Mouse (Mus musculus): ENCODE data around the gene Sclt1.

Gene Sclt1

DNA sequence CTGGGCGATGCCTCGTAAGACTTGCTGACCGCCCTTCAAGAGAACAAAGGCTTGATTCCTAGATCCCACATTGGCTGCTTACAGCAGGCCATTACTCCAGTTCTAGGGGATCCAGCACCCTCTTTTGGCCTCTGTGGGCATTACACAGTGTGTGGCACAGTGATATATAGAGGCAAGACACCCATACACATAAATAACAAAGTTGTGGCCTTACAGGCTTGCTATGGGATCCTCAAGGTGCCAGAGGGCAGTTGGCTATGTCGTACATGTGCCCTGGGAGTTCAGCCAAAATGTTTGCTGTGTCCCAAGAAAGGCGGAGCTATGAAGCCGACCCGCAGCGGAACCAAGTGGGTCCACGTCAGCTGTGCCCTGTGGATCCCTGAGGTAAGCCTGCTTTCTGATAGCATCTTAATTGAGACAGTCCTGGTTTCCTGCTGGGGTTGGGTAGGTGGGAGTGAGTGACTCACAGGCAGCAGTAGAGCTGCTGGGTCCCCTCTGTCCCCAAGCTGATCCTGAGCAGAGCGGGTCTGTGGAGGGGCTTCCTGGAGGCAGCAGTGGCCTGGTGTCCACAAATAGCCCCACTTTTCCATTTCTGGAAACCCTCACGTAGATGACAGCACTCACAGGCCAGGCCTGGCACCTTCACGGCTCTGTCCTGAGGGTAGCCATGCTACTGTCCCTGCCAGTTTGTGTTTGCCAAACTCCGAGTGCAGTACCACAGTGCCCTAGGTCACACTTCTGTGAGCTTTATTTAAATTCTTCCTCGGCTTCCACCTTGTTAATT is 142.3 kb downstream of the Sclt1 start:
- Histone ChIP-seq H3K36me3 (ENCODE audit: control insufficient read depth, insufficient read depth, low read length, poor library complexity, severe bottlenecking) (peaks cover 8% of the 10 kb centered on the region), H3K27me3 (ENCODE audit: control insufficient read depth, insufficient read depth, low read length, poor library complexity, severe bottlenecking) (no peaks in the 10 kb centered on the region)
- peak; percentile 67 for DNase-seq (ENCODE audit: low read depth, low spot score)

GRCm38 (mm10) chr3:41599226-41599625 is 143.1 kb downstream of the Sclt1 start:
- no peak for DNase-seq (ENCODE audit: low read depth, low spot score)
- no peaks in the 10 kb centered on the region for H3K27me3 ChIP-seq (ENCODE audit: control insufficient read depth, insufficient read depth, low read length, poor library complexity, severe bottlenecking)
- H3K36me3 ChIP-seq (ENCODE audit: control insufficient read depth, insufficient read depth, low read length, poor library complexity, severe bottlenecking): peaks cover 8% of the 10 kb centered on the region

DNA sequence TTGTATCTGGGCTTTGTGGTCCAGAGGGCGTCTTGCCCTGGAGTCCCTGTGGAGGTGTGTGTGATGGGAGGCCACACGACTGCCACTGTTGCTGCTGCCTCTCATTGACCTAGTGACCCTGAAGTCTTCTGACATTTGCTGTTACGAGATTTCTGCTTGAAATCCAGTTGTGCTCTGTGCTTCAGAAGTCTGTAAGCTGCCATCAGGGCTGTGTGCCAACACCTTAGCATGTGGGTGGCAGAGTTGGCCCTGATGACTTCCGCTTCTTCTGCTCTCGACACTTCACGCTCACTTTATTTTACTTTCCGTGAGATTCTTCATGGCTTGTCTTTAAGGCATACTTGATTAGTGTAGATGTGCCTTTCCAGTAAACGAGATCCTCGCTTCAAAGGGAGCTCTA is 143.9 kb downstream of the Sclt1 start:
- no peak for DNase-seq (ENCODE audit: low read depth, low spot score)
- Histone ChIP-seq H3K36me3 (ENCODE audit: control insufficient read depth, insufficient read depth, low read length, poor library complexity, severe bottlenecking) (peaks cover 8% of the 10 kb centered on the region), H3K27me3 (ENCODE audit: control insufficient read depth, insufficient read depth, low read length, poor library complexity, severe bottlenecking) (no peaks in the 10 kb centered on the region)

GRCm38 (mm10) chr3:41597036-41597435 is 145.3 kb downstream of the Sclt1 start:
- no peak for DNase-seq (ENCODE audit: low read depth, low spot score)
- Histone ChIP-seq H3K36me3 (ENCODE audit: control insufficient read depth, insufficient read depth, low read length, poor library complexity, severe bottlenecking) (peaks cover 6% of the 10 kb centered on the region), H3K27me3 (ENCODE audit: control insufficient read depth, insufficient read depth, low read length, poor library complexity, severe bottlenecking) (no peaks in the 10 kb centered on the region)

- peaks cover 4% of the 10 kb centered on the region for H3K36me3 ChIP-seq (ENCODE audit: control insufficient read depth, insufficient read depth, low read length, poor library complexity, severe bottlenecking)
- H3K27me3 ChIP-seq (ENCODE audit: control insufficient read depth, insufficient read depth, low read length, poor library complexity, severe bottlenecking): no peaks in the 10 kb centered on the region
- no peak for DNase-seq (ENCODE audit: low read depth, low spot score)
Observed at GRCm38 (mm10) chr3:41595010-41595409, 147.3 kb downstream of the Sclt1 start.

- DNase-seq (ENCODE audit: low read depth, low spot score): no peak
- Histone ChIP-seq H3K36me3 (ENCODE audit: control insufficient read depth, insufficient read depth, low read length, poor library complexity, severe bottlenecking) (peaks cover 4% of the 10 kb centered on the region), H3K27me3 (ENCODE audit: control insufficient read depth, insufficient read depth, low read length, poor library complexity, severe bottlenecking) (no peaks in the 10 kb centered on the region)
Observed at GRCm38 (mm10) chr3:41594097-41594879, 148.0 kb downstream of the Sclt1 start.

- peaks cover 2% of the 10 kb centered on the region for H3K36me3 ChIP-seq (ENCODE audit: control insufficient read depth, insufficient read depth, low read length, poor library complexity, severe bottlenecking)
- no peaks in the 10 kb centered on the region for H3K27me3 ChIP-seq (ENCODE audit: control insufficient read depth, insufficient read depth, low read length, poor library complexity, severe bottlenecking)
- DNase-seq (ENCODE audit: low read depth, low spot score): no peak
Observed at GRCm38 (mm10) chr3:41592805-41593204, 149.5 kb downstream of the Sclt1 start.

- no peak for DNase-seq (ENCODE audit: low read depth, low spot score)
Observed at GRCm38 (mm10) chr3:41591651-41592170, 150.6 kb downstream of the Sclt1 start.

GRCm38 (mm10) chr3:41590695-41591559 is 151.4 kb downstream of the Sclt1 start:
- no peak for DNase-seq (ENCODE audit: low read depth, low spot score)
- peaks cover 2% of the 10 kb centered on the region for H3K36me3 ChIP-seq (ENCODE audit: control insufficient read depth, insufficient read depth, low read length, poor library complexity, severe bottlenecking)
- no peaks in the 10 kb centered on the region for H3K27me3 ChIP-seq (ENCODE audit: control insufficient read depth, insufficient read depth, low read length, poor library complexity, severe bottlenecking)

More at GRCm38 (mm10) chr3:41591651-41592170, 150.6 kb downstream of the Sclt1 start:
- Histone ChIP-seq H3K27me3 (ENCODE audit: control insufficient read depth, insufficient read depth, low read length, poor library complexity, severe bottlenecking) (no peaks in the 10 kb centered on the region), H3K36me3 (ENCODE audit: control insufficient read depth, insufficient read depth, low read length, poor library complexity, severe bottlenecking) (peaks cover 2% of the 10 kb centered on the region)

DNA sequence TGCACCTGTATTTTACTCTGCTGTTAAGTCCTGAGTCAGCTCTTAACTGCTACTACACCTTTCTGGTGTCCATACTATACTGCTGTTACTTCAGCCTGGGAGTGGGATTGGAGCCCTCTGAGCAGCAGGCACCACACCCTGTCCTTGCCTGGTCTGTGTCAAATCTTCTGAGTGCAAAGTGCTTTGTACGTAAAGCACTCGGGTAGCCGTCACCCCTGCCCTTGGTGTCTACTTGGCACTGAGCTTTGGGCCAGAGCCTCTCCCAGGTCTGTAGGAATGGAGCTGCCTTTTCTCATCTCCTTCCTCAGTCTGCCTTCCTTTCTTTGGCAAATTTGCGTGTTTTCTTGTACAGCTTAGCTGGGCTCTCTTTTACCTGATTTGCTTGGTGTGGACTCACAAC is 152.3 kb downstream of the Sclt1 start:
- Histone ChIP-seq H3K36me3 (ENCODE audit: control insufficient read depth, insufficient read depth, low read length, poor library complexity, severe bottlenecking) (peaks cover 2% of the 10 kb centered on the region), H3K27me3 (ENCODE audit: control insufficient read depth, insufficient read depth, low read length, poor library complexity, severe bottlenecking) (no peaks in the 10 kb centered on the region)
- no peak for DNase-seq (ENCODE audit: low read depth, low spot score)

DNA sequence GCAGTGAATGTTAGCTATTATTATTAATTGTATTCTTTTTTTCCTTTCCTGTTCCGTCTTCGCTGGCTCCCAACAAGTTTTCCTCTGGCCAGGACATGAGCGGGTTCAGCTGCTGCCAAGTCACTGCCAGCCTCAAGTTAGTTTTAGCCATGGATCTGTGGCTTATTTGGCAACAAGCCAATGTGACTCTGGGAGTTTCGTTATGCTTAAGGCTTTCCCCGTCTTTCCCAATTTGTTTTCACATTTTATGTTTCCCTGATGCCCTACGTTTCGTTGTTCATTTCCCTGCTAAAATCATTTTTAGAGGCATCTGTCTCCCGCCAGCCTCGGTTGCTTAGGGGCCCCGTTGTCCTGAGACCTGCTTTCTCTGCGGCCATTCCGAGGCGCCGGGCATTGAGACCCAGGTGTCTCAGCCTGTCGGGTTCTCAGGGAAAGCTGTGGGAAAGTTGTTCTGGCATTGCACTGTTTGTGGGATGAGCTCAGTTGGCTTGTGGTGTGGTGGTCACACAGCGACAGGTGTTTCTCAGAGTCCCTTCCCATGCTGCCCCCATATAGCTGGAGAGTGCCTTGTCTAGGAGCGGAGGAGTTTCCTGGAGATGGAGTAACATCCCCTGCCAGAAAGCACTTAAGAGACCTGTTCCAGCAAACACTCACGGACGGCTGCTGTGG is 152.9 kb downstream of the Sclt1 start:
- no peak for DNase-seq (ENCODE audit: low read depth, low spot score)
- H3K36me3 ChIP-seq (ENCODE audit: control insufficient read depth, insufficient read depth, low read length, poor library complexity, severe bottlenecking): peaks cover 2% of the 10 kb centered on the region
- no peaks in the 10 kb centered on the region for H3K27me3 ChIP-seq (ENCODE audit: control insufficient read depth, insufficient read depth, low read length, poor library complexity, severe bottlenecking)

DNA sequence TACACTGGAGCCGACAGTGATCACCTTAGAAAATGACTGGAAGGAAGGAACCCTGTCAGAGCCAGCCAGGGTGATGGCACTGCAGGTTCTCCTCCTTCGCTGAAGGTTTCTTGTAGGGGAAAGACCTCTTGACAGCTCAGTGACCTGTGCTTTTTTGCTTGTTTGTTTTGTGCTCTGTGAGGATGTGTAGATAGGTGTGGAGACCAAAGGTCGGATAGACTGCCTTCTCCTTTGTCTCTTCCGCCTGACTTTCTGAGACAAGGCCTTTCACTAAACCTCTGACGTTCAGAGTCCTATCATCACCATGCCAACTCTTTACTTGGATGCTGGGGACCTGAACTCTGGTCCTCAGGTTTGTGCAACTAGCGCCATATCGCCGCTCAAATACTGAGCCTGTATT is 153.8 kb downstream of the Sclt1 start:
- H3K36me3 ChIP-seq (ENCODE audit: control insufficient read depth, insufficient read depth, low read length, poor library complexity, severe bottlenecking): peaks cover 2% of the 10 kb centered on the region
- no peaks in the 10 kb centered on the region for H3K27me3 ChIP-seq (ENCODE audit: control insufficient read depth, insufficient read depth, low read length, poor library complexity, severe bottlenecking)
- DNase-seq (ENCODE audit: low read depth, low spot score): no peak

- no peak for DNase-seq (ENCODE audit: low read depth, low spot score)
- H3K36me3 ChIP-seq (ENCODE audit: control insufficient read depth, insufficient read depth, low read length, poor library complexity, severe bottlenecking): no peaks in the 10 kb centered on the region; the same call in none of the 2 replicates
- H3K27me3 ChIP-seq (ENCODE audit: control insufficient read depth, insufficient read depth, low read length, poor library complexity, severe bottlenecking): no peaks in the 10 kb centered on the region
Observed at GRCm38 (mm10) chr3:41587588-41587987, 154.7 kb downstream of the Sclt1 start.

GRCm38 (mm10) chr3:41586917-41587316 is 155.4 kb downstream of the Sclt1 start:
- H3K36me3 ChIP-seq (ENCODE audit: control insufficient read depth, insufficient read depth, low read length, poor library complexity, severe bottlenecking): no peaks in the 10 kb centered on the region; the same call in none of the 2 replicates
- no peak for DNase-seq (ENCODE audit: low read depth, low spot score)

More at GRCm38 (mm10) chr3:41586917-41587316, 155.4 kb downstream of the Sclt1 start:
- H3K27me3 ChIP-seq (ENCODE audit: control insufficient read depth, insufficient read depth, low read length, poor library complexity, severe bottlenecking): no peaks in the 10 kb centered on the region
